Mouse (Mus musculus): Measurements from ENCODE around the gene Cbwd1. TPM values are rescaled to one million over a fixed set of nuclear protein-coding genes. Genes with fewer than 3 reads are reported as not detected.

The Cbwd1 gene
- polyA plus RNA-seq (2015; fragmentation: Nextera tagmentation; extraction: Ambion mirVana): 16.0 and 18.5 TPM in 2 replicates

GRCm38 (mm10) chr19:24961172-24961962 is at the start of gene Cbwd1:
TSS of gene Cbwd1 (minus strand) at chr19:24961610.
- H3K4me2 ChIP-seq (replicated peaks): peak within 1 kb of the TSS; percentile 73
- WGBS: under 1% methylated on average over 36 of the region's 36 CpGs
- peak; percentile 100 for ATAC-seq (replicated peaks)
- peak within 1 kb of the TSS; percentile 79 for H3K9ac ChIP-seq (replicated peaks)
- no peaks in the 10 kb centered on the region for H3K9me3 ChIP-seq
- peak within 1 kb of the TSS; percentile 89 for H3K4me3 ChIP-seq
- H3K36me3 ChIP-seq: no peaks in the 10 kb centered on the region
- no peaks in the 10 kb centered on the region for H3K27me3 ChIP-seq
- 0 out of 2 replicates have a peak within 1 kb of the TSS, but pooled peaks have one; percentile 11 for H3K27ac ChIP-seq (replicated peaks)
- peaks cover 9% of the 10 kb centered on the region for H3K4me1 ChIP-seq

GRCm38 (mm10) chr19:25008509-25008908 is 47.1 kb upstream of the Cbwd1 start:
- no peak overlapping the region for H3K4me3 ChIP-seq
- peaks cover 4% of the 10 kb centered on the region; the same call in 1 of the 2 replicates for H3K4me1 ChIP-seq
- no peaks in the 10 kb centered on the region for H3K9me3 ChIP-seq
- no peaks in the 10 kb centered on the region for H3K27me3 ChIP-seq
- H3K27ac ChIP-seq (replicated peaks): no peak overlapping the region
- H3K4me2 ChIP-seq (replicated peaks): no peak overlapping the region
- ATAC-seq (replicated peaks): no peak
- no peak overlapping the region for H3K9ac ChIP-seq (replicated peaks)
- no peaks in the 10 kb centered on the region for H3K36me3 ChIP-seq
- 86% methylated on average over 2 of the region's 2 CpGs for WGBS

GRCm38 (mm10) chr19:25006686-25007085 is 45.3 kb upstream of the Cbwd1 start:
- WGBS: 89% methylated on average over 1 of the region's 1 CpGs
- no peaks in the 10 kb centered on the region for H3K9me3 ChIP-seq

GRCm38 (mm10) chr19:25003810-25004209 is 42.4 kb upstream of the Cbwd1 start:
- WGBS: 20% methylated on average over 4 of the region's 4 CpGs
- no peak for ATAC-seq (replicated peaks)
- H3K9ac ChIP-seq (replicated peaks): no peak overlapping the region

More at GRCm38 (mm10) chr19:25006686-25007085, 45.3 kb upstream of the Cbwd1 start:
- Histone ChIP-seq H3K4me3 (no peak overlapping the region), H3K36me3 (no peaks in the 10 kb centered on the region), H3K27me3 (peaks cover 12% of the 10 kb centered on the region), H3K4me1 (peaks cover 4% of the 10 kb centered on the region; the same call in 1 of the 2 replicates), H3K9ac (replicated peaks) (no peak overlapping the region), H3K27ac (replicated peaks) (no peak overlapping the region), H3K4me2 (replicated peaks) (no peak overlapping the region)
- no peak for ATAC-seq (replicated peaks)

GRCm38 (mm10) chr19:25002828-25003227 is 41.4 kb upstream of the Cbwd1 start:
- no peaks in the 10 kb centered on the region for H3K9me3 ChIP-seq
- H3K36me3 ChIP-seq: no peaks in the 10 kb centered on the region
- H3K4me3 ChIP-seq: no peak overlapping the region
- no peak for ATAC-seq (replicated peaks)
- 81% methylated on average over 3 of the region's 3 CpGs for whole genome bisulfite sequencing
- H3K27me3 ChIP-seq: peaks cover 49% of the 10 kb centered on the region
- no peak overlapping the region for H3K4me2 ChIP-seq (replicated peaks)
- H3K27ac ChIP-seq (replicated peaks): no peak overlapping the region
- H3K9ac ChIP-seq (replicated peaks): no peak overlapping the region
- H3K4me1 ChIP-seq: peaks cover 14% of the 10 kb centered on the region

More at GRCm38 (mm10) chr19:25003810-25004209, 42.4 kb upstream of the Cbwd1 start:
- Histone ChIP-seq H3K4me2 (replicated peaks) (no peak overlapping the region), H3K27ac (replicated peaks) (no peak overlapping the region), H3K27me3 (peaks cover 41% of the 10 kb centered on the region), H3K9me3 (no peaks in the 10 kb centered on the region), H3K4me1 (peaks cover 14% of the 10 kb centered on the region), H3K36me3 (no peaks in the 10 kb centered on the region), H3K4me3 (no peak overlapping the region)

- peaks cover 55% of the 10 kb centered on the region for H3K27me3 ChIP-seq
- WGBS: 91% methylated on average over 6 of the region's 6 CpGs
Observed at GRCm38 (mm10) chr19:25002032-25002431, 40.6 kb upstream of the Cbwd1 start.

GRCm38 (mm10) chr19:25000153-25000552 is 38.7 kb upstream of the Cbwd1 start:
- 39% methylated on average over 9 of the region's 9 CpGs for WGBS
- Histone ChIP-seq H3K4me2 (replicated peaks) (peak overlapping the region; percentile 92), H3K36me3 (no peaks in the 10 kb centered on the region), H3K4me3 (peak overlapping the region; percentile 53), H3K27ac (replicated peaks) (no peak overlapping the region), H3K9me3 (no peaks in the 10 kb centered on the region), H3K9ac (replicated peaks) (no peak overlapping the region), H3K4me1 (peaks cover 14% of the 10 kb centered on the region), H3K27me3 (peaks cover 59% of the 10 kb centered on the region)
- no peak for ATAC-seq (replicated peaks)

More at GRCm38 (mm10) chr19:25002032-25002431, 40.6 kb upstream of the Cbwd1 start:
- Histone ChIP-seq H3K9ac (replicated peaks) (no peak overlapping the region), H3K9me3 (no peaks in the 10 kb centered on the region), H3K27ac (replicated peaks) (no peak overlapping the region), H3K4me3 (no peak overlapping the region), H3K4me1 (peaks cover 14% of the 10 kb centered on the region), H3K4me2 (replicated peaks) (no peak overlapping the region), H3K36me3 (no peaks in the 10 kb centered on the region)
- no peak for ATAC-seq (replicated peaks)

GRCm38 (mm10) chr19:24999201-24999886 is 37.9 kb upstream of the Cbwd1 start, which contains the start of gene Dock8:
TSS of gene Dock8 (plus strand) at chr19:24999534.
- Histone ChIP-seq H3K9me3 (no peaks in the 10 kb centered on the region), H3K36me3 (no peaks in the 10 kb centered on the region), H3K27me3 (peaks cover 59% of the 10 kb centered on the region), H3K4me2 (replicated peaks) (peak within 1 kb of the TSS; percentile 92), H3K9ac (replicated peaks) (peak within 1 kb of the TSS; percentile 23), H3K4me1 (peaks cover 14% of the 10 kb centered on the region), H3K27ac (replicated peaks) (no peak within 1 kb of the TSS), H3K4me3 (peak within 1 kb of the TSS; percentile 53)
- peak; percentile 58; the same call in 1 of the 2 replicates for ATAC-seq (replicated peaks)
- under 1% methylated on average over 104 of the region's 109 CpGs for WGBS

GRCm38 (mm10) chr19:24998561-24998960 is 37.2 kb upstream of the Cbwd1 start:
- Histone ChIP-seq H3K4me1 (peaks cover 10% of the 10 kb centered on the region), H3K9ac (replicated peaks) (no peak overlapping the region), H3K27ac (replicated peaks) (no peak overlapping the region), H3K27me3 (peaks cover 59% of the 10 kb centered on the region), H3K36me3 (no peaks in the 10 kb centered on the region), H3K9me3 (no peaks in the 10 kb centered on the region), H3K4me3 (peak overlapping the region; percentile 53), H3K4me2 (replicated peaks) (peak overlapping the region; percentile 92)
- WGBS: 78% methylated on average over 5 of the region's 5 CpGs
- no peak for ATAC-seq (replicated peaks)

- Histone ChIP-seq H3K27me3 (peaks cover 50% of the 10 kb centered on the region), H3K4me1 (peaks cover 10% of the 10 kb centered on the region), H3K9me3 (no peaks in the 10 kb centered on the region), H3K27ac (replicated peaks) (no peak overlapping the region), H3K9ac (replicated peaks) (no peak overlapping the region), H3K36me3 (no peaks in the 10 kb centered on the region), H3K4me3 (no peak overlapping the region), H3K4me2 (replicated peaks) (no peak overlapping the region)
- 65% methylated on average over 12 of the region's 12 CpGs for WGBS
- no peak for ATAC-seq (replicated peaks)
Observed at GRCm38 (mm10) chr19:24996815-24997704, 35.6 kb upstream of the Cbwd1 start.

GRCm38 (mm10) chr19:24994900-24995299 is 33.5 kb upstream of the Cbwd1 start:
- 44% methylated on average over 8 of the region's 8 CpGs for WGBS
- H3K9me3 ChIP-seq: no peaks in the 10 kb centered on the region
- H3K4me1 ChIP-seq: peaks cover 8% of the 10 kb centered on the region
- no peak overlapping the region for H3K4me2 ChIP-seq (replicated peaks)
- no peak overlapping the region for H3K27ac ChIP-seq (replicated peaks)
- no peak overlapping the region for H3K4me3 ChIP-seq
- no peak for ATAC-seq (replicated peaks)
- peaks cover 28% of the 10 kb centered on the region for H3K27me3 ChIP-seq
- H3K36me3 ChIP-seq: no peaks in the 10 kb centered on the region
- no peak overlapping the region for H3K9ac ChIP-seq (replicated peaks)
